Mouse (Mus musculus) cerebellum, adult 9-10 months (tissue): Measurements from ENCODE around the gene Mtf1.
A peak's percentile ranks its signal among the peaks of the same experiment; 100 is the strongest.

Source experiments
- DNase-seq: peaks from one replicate; pipeline ENCODE4 v3.0.0; 2022

Gene Mtf1

GRCm38 (mm10) chr4:124802309-124803260 lies 681 bp downstream of the Mtf1 start:
- DNase-seq: peak; percentile 95

- DNase-seq: no peak
These were observed 1.5 kb downstream of the Mtf1 start for GRCm38 (mm10) chr4:124803406-124803805.

- no peak for DNase-seq
These were observed 6.6 kb downstream of the Mtf1 start for GRCm38 (mm10) chr4:124808511-124808910.

GRCm38 (mm10) chr4:124809136-124809883 lies 7.4 kb downstream of the Mtf1 start:
- no peak for DNase-seq

- no peak for DNase-seq
These were observed 8.2 kb downstream of the Mtf1 start for GRCm38 (mm10) chr4:124810056-124810455.

- no peak for DNase-seq
These were observed 9.6 kb downstream of the Mtf1 start for GRCm38 (mm10) chr4:124811347-124811975.

GRCm38 (mm10) chr4:124815901-124816300 lies 14.0 kb downstream of the Mtf1 start:
- DNase-seq: peak; percentile 68

- DNase-seq: no peak
These were observed 15.9 kb downstream of the Mtf1 start for GRCm38 (mm10) chr4:124817803-124818202.

- DNase-seq: no peak
These were observed 16.9 kb downstream of the Mtf1 start for GRCm38 (mm10) chr4:124818832-124819231.

GRCm38 (mm10) chr4:124824967-124825366 lies 23.1 kb downstream of the Mtf1 start:
- DNase-seq: no peak

GRCm38 (mm10) chr4:124825371-124825965 lies 23.6 kb downstream of the Mtf1 start:
- no peak for DNase-seq

- DNase-seq: no peak
These were observed 27.8 kb downstream of the Mtf1 start for GRCm38 (mm10) chr4:124829671-124830070.

- no peak for DNase-seq
These were observed 30.9 kb downstream of the Mtf1 start for GRCm38 (mm10) chr4:124832796-124833195.

GRCm38 (mm10) chr4:124838035-124838700 lies 36.3 kb downstream of the Mtf1 start:
- DNase-seq: peak; percentile 13

GRCm38 (mm10) chr4:124840998-124841397 lies 39.1 kb downstream of the Mtf1 start:
- peak; percentile 6 for DNase-seq

- DNase-seq: no peak
These were observed 41.6 kb downstream of the Mtf1 start for GRCm38 (mm10) chr4:124843493-124843892.

- peak; percentile 91 for DNase-seq
These were observed 45.7 kb downstream of the Mtf1 start for GRCm38 (mm10) chr4:124847573-124847972.

GRCm38 (mm10) chr4:124849631-124850260 lies 47.8 kb downstream of the Mtf1 start:
- peak; percentile 78 for DNase-seq

- DNase-seq: peak; percentile 92
These were observed 48.5 kb downstream of the Mtf1 start, which contains the start of gene Yrdc for GRCm38 (mm10) chr4:124850261-124850913. Gene Yrdc (plus strand): TSS chr4:124850679.

- peak; percentile 70 for DNase-seq
These were observed 49.2 kb downstream of the Mtf1 start, which contains the start of gene 1110065P20Rik for GRCm38 (mm10) chr4:124850933-124851658. Gene 1110065P20Rik (minus strand): TSS chr4:124851196.
